Mouse (Mus musculus) hindbrain, embryonic 13.5 days (tissue): ENCODE data around the gene Commd7. TPM values are rescaled to one million over a fixed set of nuclear protein-coding genes. Genes with fewer than 3 reads are reported as not detected.
A peak's percentile ranks its signal among the peaks of the same experiment; 100 is the strongest.

Source experiments
- ATAC-seq: fragments of 200-750 bp; cut with Nextera tagmentation; 2 replicates; pipeline ENCODE4 v1.8.0; 2017; ENCODE audit warnings: moderate TSS enrichment; ENCODE audit not compliant: low FRiP score
- H3K27ac ChIP-seq: fragments of 300-500 bp; sonication (generic); 2 replicates; pipeline ENCODE4 v1.5.1; 2015; ENCODE audit warnings: inconsistent platforms, mild to moderate bottlenecking, moderate library complexity
- H3K27me3 ChIP-seq: fragments of 300-500 bp; sonication (generic); 2 replicates; pipeline ENCODE4 v1.6.1; 2015; ENCODE audit warnings: mild to moderate bottlenecking, inconsistent platforms
- H3K36me3 ChIP-seq: fragments of 300-500 bp; sonication (generic); 2 replicates; pipeline ENCODE4 v1.6.1; 2015; ENCODE audit warnings: mild to moderate bottlenecking, inconsistent platforms
- H3K4me1 ChIP-seq: fragments of 300-500 bp; sonication (generic); replicated peaks from 2 replicates; pipeline ENCODE4 v1.6.1; 2015; ENCODE audit warnings: inconsistent platforms
- H3K4me2 ChIP-seq: fragments of 300-500 bp; sonication (generic); 2 replicates; pipeline ENCODE4 v1.6.1; 2015; ENCODE audit warnings: inconsistent platforms, mild to moderate bottlenecking, moderate library complexity
- H3K4me3 ChIP-seq: fragments of 300-500 bp; sonication (generic); 2 replicates; pipeline ENCODE4 v1.5.1; 2015; ENCODE audit warnings: mild to moderate bottlenecking, inconsistent platforms
- H3K9ac ChIP-seq: fragments of 300-500 bp; sonication (generic); 2 replicates; pipeline ENCODE4 v1.6.1; 2015; ENCODE audit warnings: mild to moderate bottlenecking, inconsistent platforms
- H3K9me3 ChIP-seq: fragments of 300-500 bp; sonication (generic); 2 replicates; pipeline ENCODE4 v1.6.1; 2016; ENCODE audit warnings: inconsistent platforms
- WGBS: fragments of 180-500 bp; shearing (Covaris S2); methylation state at CpG from one replicate; pipeline ENCODE4 v1.1.7; 2015; 5-methylcytosine and 5-hydroxymethylcytosine counted together
- polyA plus RNA-seq: library from polyadenylated mRNA; unstranded; fragments of >200 nt; fragmentation: Nextera tagmentation; extraction: Ambion mirVana; gene quantifications from 2 replicates; pipeline ENCODE4 v1.2.1, GENCODE M21; 2015

The Commd7 gene
- polyA plus RNA-seq, 1 experiment from 2014 or later, result 88.3 TPM

- H3K27me3 ChIP-seq, result no peaks in the 10 kb centered on the region
- no peaks in the 10 kb centered on the region for H3K36me3 ChIP-seq
- no peak overlapping the region for H3K4me2 ChIP-seq
- H3K4me3 ChIP-seq, result no peak overlapping the region
- no peak overlapping the region for H3K9ac ChIP-seq
- peak; percentile 50; the same call in 1 of the 2 replicates for ATAC-seq
- peak overlapping the region; percentile 62 for H3K27ac ChIP-seq
- H3K4me1 ChIP-seq, result peaks cover 22% of the 10 kb centered on the region
- H3K9me3 ChIP-seq, result no peaks in the 10 kb centered on the region
- WGBS, result 56% methylated on average over 6 of the region's 6 CpGs
Observed at GRCm38 (mm10) chr2:153600021-153600666, 32.4 kb downstream of the Commd7 start.

DNA sequence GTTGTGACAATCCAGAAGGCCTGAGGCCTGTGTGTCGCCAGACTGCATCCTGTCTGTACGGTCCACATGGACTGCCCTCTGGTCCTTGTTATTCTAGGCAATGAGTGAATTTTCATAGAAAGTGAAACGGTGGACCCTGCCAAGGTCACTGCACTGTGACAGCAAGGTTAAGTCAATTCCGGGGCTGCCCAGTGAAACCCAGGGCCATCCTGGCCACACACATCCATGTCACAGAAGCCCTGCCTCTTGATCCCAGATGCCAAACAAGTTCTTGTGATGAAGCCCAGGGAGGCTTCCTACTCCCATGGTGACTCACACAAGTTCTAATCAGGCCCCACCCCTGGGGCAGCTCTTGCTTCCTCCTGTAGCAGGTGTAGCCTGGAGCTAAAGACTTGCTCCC lies 35.0 kb downstream of the Commd7 start:
- WGBS, result 78% methylated on average over 4 of the region's 4 CpGs
- no peaks in the 10 kb centered on the region for H3K27me3 ChIP-seq
- peaks cover 29% of the 10 kb centered on the region for H3K4me1 ChIP-seq
- H3K4me2 ChIP-seq, result no peak overlapping the region
- ATAC-seq, result no peak
- H3K9ac ChIP-seq, result no peak overlapping the region
- H3K36me3 ChIP-seq, result no peaks in the 10 kb centered on the region
- H3K9me3 ChIP-seq, result no peaks in the 10 kb centered on the region
- H3K27ac ChIP-seq, result no peak overlapping the region
- no peak overlapping the region for H3K4me3 ChIP-seq

- Histone ChIP-seq H3K4me1 (peaks cover 35% of the 10 kb centered on the region), H3K27ac (no peak overlapping the region), H3K4me2 (no peak overlapping the region), H3K9me3 (no peaks in the 10 kb centered on the region), H3K27me3 (no peaks in the 10 kb centered on the region), H3K36me3 (no peaks in the 10 kb centered on the region), H3K4me3 (no peak overlapping the region), H3K9ac (no peak overlapping the region)
- 72% methylated on average over 3 of the region's 3 CpGs for WGBS
- ATAC-seq, result no peak
Observed at GRCm38 (mm10) chr2:153597014-153597413, 35.6 kb downstream of the Commd7 start.

- no peak for ATAC-seq
- no peak overlapping the region for H3K27ac ChIP-seq
- no peak overlapping the region for H3K4me2 ChIP-seq
- no peaks in the 10 kb centered on the region for H3K9me3 ChIP-seq
- WGBS, result 43% methylated on average over 4 of the region's 4 CpGs
- no peaks in the 10 kb centered on the region for H3K27me3 ChIP-seq
- H3K9ac ChIP-seq, result no peak overlapping the region
- H3K4me3 ChIP-seq, result no peak overlapping the region
- no peaks in the 10 kb centered on the region for H3K36me3 ChIP-seq
- H3K4me1 ChIP-seq, result peaks cover 19% of the 10 kb centered on the region
Observed at GRCm38 (mm10) chr2:153594998-153595397, 37.6 kb downstream of the Commd7 start.

DNA sequence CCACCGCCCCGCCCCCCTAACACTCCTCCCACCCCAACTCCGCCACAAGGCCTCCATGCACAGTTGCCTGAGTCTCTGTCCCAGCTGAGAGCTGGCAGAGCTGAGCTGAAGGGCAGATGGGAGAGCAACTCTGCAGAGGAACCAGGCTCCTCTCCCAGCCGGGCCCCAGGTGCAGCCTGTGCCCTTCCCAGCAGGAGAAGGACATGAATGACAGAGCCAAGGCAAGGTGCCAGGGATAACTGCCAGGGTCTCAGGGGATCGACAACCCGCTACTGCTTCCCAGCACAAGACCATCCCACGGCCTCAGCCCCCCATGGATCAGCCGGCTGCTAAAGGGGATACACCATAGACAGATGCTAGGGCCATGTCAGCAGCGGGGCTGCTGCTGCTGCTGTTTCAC lies 39.4 kb downstream of the Commd7 start:
- peak; percentile 81 for ATAC-seq
- Histone ChIP-seq H3K4me3 (no peak overlapping the region), H3K9me3 (no peaks in the 10 kb centered on the region), H3K27ac (peak overlapping the region; percentile 62), H3K27me3 (no peaks in the 10 kb centered on the region), H3K9ac (no peak overlapping the region), H3K4me2 (no peak overlapping the region), H3K36me3 (no peaks in the 10 kb centered on the region), H3K4me1 (peaks cover 18% of the 10 kb centered on the region)
- WGBS, result 25% methylated on average over 9 of the region's 9 CpGs

DNA sequence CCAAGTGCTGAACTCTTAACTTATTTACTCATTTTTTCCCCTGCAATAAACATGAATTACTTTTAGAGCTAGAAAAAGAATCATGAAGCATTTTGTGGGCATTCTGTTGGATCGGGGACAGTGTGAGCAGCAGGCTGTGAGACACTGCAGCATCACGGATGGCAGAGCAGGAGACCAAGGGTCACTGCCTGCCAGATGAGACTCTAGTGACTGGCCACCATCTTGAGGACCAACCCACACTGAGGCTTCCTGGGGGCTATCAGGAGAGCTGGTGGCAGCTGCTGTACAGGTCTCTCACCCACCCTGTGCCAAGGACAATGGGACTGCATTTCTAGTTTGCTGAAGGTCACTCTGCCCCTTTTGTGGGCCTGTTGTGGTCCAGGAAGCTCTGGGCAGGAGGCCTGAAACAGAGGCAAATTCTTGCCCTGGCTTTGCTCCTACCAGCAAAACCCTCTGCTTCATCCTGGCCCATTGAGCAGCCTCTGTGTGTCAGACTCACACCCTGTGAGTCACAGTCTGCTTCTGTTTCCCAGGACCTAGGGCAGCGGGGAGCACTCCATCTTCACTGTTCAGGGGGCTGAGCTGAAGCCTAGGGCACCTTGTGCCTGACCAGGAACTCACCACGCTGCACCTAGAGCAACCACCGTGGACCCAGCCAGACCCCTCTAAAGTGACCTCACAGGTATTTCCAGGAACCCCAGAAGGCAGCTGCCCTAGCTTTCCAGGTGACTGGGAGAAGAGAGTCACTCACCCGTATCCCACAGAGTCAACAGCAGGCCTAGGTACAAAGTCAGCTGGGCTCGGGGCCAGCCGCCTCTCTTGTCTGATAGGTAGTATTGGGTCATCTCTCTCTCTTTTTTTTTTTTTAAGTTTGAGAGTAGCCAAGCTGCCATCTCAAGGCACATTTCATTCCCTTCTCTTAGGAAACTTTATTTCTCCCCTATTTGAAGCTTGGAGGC lies 40.2 kb downstream of the Commd7 start:
- peak overlapping the region; percentile 62 for H3K27ac ChIP-seq
- H3K27me3 ChIP-seq, result no peaks in the 10 kb centered on the region
- 72% methylated on average over 8 of the region's 8 CpGs for WGBS
- 0 out of 2 replicates have a peak overlapping the region, but pooled peaks have one; percentile 29 for H3K9ac ChIP-seq
- H3K4me3 ChIP-seq, result no peak overlapping the region
- H3K9me3 ChIP-seq, result no peaks in the 10 kb centered on the region
- peaks cover 18% of the 10 kb centered on the region for H3K4me1 ChIP-seq
- no peak for ATAC-seq
- no peak overlapping the region for H3K4me2 ChIP-seq
- no peaks in the 10 kb centered on the region for H3K36me3 ChIP-seq

DNA sequence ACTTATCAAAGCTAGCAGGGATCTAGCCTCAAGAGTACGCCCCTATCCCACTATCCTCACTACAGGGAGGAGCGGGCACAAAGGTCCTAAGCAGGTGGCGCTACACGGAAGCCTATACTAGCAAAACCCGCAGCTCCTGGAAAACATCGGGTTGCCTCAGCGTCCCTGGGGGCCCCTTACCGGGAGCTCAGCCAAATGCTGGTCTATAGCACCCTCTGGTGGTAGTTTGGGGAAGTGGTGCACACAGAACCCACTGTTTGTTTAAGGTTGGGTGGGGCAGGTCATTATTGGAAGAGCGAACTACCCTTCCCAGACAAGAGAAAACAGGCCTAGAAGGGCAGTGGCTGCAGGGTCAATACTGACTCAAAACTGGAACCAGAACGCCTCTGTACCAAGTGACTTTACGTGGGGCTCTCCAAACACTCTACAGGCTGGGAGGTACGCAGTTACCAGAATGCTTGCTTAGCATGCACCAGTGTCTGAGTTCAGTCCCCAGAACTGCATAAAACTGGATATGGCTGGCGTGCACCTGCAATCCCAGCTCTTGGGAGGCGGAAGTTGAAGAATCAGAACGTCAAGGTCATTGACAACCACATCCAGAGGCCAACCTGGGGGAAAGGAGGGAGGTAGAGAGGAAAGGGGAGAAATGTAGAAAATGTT lies 45.9 kb downstream of the Commd7 start:
- WGBS, result 13% methylated on average over 15 of the region's 15 CpGs

GRCm38 (mm10) chr2:153585981-153586380 lies 46.6 kb downstream of the Commd7 start:
- Histone ChIP-seq H3K4me2 (peak overlapping the region; percentile 51), H3K4me3 (no peak overlapping the region), H3K27me3 (peaks cover 8% of the 10 kb centered on the region; the same call in 1 of the 2 replicates), H3K9ac (0 out of 2 replicates have a peak overlapping the region, but pooled peaks have one; percentile 58), H3K36me3 (no peaks in the 10 kb centered on the region), H3K27ac (no peak overlapping the region), H3K4me1 (peaks cover 19% of the 10 kb centered on the region), H3K9me3 (no peaks in the 10 kb centered on the region)
- ATAC-seq, result no peak
- WGBS, result 68% methylated on average over 6 of the region's 6 CpGs

More for the DNA sequence above, 45.9 kb downstream of the Commd7 start:
- Histone ChIP-seq H3K4me3 (peak overlapping the region; percentile 17; the same call in 1 of the 2 replicates), H3K9ac (peak overlapping the region; percentile 58; the same call in 1 of the 2 replicates), H3K4me1 (peaks cover 19% of the 10 kb centered on the region), H3K27me3 (peaks cover 4% of the 10 kb centered on the region; the same call in 1 of the 2 replicates), H3K27ac (no peak overlapping the region), H3K9me3 (no peaks in the 10 kb centered on the region), H3K4me2 (peak overlapping the region; percentile 51), H3K36me3 (no peaks in the 10 kb centered on the region)
- peak; percentile 70 for ATAC-seq

- H3K27ac ChIP-seq, result no peak overlapping the region
- WGBS, result 73% methylated on average over 4 of the region's 4 CpGs
- H3K27me3 ChIP-seq, result peaks cover 8% of the 10 kb centered on the region; the same call in 1 of the 2 replicates
- H3K9me3 ChIP-seq, result no peaks in the 10 kb centered on the region
- no peak overlapping the region for H3K9ac ChIP-seq
- no peak overlapping the region for H3K4me2 ChIP-seq
- ATAC-seq, result no peak
- H3K36me3 ChIP-seq, result no peaks in the 10 kb centered on the region
- no peak overlapping the region for H3K4me3 ChIP-seq
- peaks cover 19% of the 10 kb centered on the region for H3K4me1 ChIP-seq
Observed at GRCm38 (mm10) chr2:153584396-153584795, 48.2 kb downstream of the Commd7 start.

- Histone ChIP-seq H3K4me1 (peaks cover 19% of the 10 kb centered on the region), H3K4me3 (no peak overlapping the region), H3K27ac (peak overlapping the region; percentile 44; the same call in 1 of the 2 replicates), H3K9me3 (no peaks in the 10 kb centered on the region), H3K27me3 (peaks cover 8% of the 10 kb centered on the region; the same call in 1 of the 2 replicates), H3K9ac (no peak overlapping the region), H3K36me3 (no peaks in the 10 kb centered on the region), H3K4me2 (no peak overlapping the region)
- ATAC-seq, result no peak
- 58% methylated on average over 14 of the region's 14 CpGs for WGBS
Observed at GRCm38 (mm10) chr2:153583641-153584049, 48.9 kb downstream of the Commd7 start.

DNA sequence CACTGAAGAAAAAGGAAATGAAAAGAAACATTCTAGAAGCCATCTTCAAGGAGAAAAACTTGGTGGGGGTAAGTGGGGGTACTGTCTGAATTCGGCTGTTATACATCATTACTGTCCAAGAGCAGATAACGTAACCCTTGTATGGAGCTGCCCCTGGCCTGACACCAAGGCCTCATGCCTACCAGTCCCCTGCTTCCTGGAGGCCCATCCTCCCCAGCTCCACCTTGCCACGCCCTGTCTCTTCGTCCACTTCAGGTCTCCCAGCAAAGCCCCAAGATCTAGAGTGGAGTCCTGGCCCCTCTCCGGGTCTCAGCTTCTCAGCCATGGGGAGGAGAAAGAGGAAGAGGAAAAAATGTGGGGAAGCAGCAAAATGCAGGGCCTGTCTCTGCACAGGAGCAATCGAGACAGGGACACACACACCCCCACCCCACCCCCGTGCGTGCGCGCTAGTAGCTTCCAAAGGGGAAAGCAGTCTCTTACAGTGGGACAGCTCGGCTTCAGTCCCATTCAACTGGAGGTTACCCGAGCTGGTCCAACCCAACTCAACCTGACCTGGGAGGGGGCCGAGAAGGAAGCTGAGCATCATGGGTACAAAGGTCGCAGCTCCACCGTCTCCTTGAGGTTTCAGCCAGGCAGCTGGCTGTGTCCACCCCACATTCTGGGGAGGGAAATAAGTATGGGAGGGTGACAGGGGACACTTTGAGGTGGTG lies 49.5 kb downstream of the Commd7 start:
- no peak overlapping the region for H3K4me3 ChIP-seq
- H3K36me3 ChIP-seq, result no peaks in the 10 kb centered on the region
- no peak for ATAC-seq
- no peak overlapping the region for H3K9ac ChIP-seq
- peaks cover 19% of the 10 kb centered on the region for H3K4me1 ChIP-seq
- H3K27ac ChIP-seq, result peak overlapping the region; percentile 44; the same call in 1 of the 2 replicates
- 61% methylated on average over 15 of the region's 15 CpGs for WGBS
- no peaks in the 10 kb centered on the region for H3K9me3 ChIP-seq
- no peak overlapping the region for H3K4me2 ChIP-seq
- peaks cover 8% of the 10 kb centered on the region; the same call in 1 of the 2 replicates for H3K27me3 ChIP-seq
